Mouse (Mus musculus) olfactory bulb, adult 2 months (tissue): ENCODE data around the gene Mlkl. TPM values are rescaled to one million over a fixed set of nuclear protein-coding genes. Genes with fewer than 3 reads are reported as not detected.
A peak's percentile ranks its signal among the peaks of the same experiment; 100 is the strongest.

Experiments
- H3K27ac ChIP-seq: fragments of 200-500 bp; 2 replicates; pipeline ENCODE4 v1.5.1; 2012; ENCODE audit warnings: low read depth, low read length; ENCODE audit not compliant: insufficient read depth
- H3K4me1 ChIP-seq: fragments of 200-500 bp; 2 replicates; pipeline ENCODE4 v1.6.1; 2012; ENCODE audit warnings: low read length; ENCODE audit not compliant: control insufficient read depth, insufficient read depth
- H3K4me3 ChIP-seq: fragments of 200-500 bp; 2 replicates; pipeline ENCODE4 v1.5.1; 2012; ENCODE audit warnings: mild to moderate bottlenecking, low read depth, low read length, moderate library complexity; ENCODE audit not compliant: insufficient read depth
- CTCF ChIP-seq: fragments of 200-500 bp; IDR thresholded peaks from 2 replicates; pipeline ENCODE4 v1.5.1; 2012; ENCODE audit warnings: low read depth, mild to moderate bottlenecking, low read length, moderate library complexity; ENCODE audit not compliant: insufficient read depth
- POLR2A ChIP-seq: fragments of 200-500 bp; IDR thresholded peaks from 2 replicates; pipeline ENCODE4 v1.6.1; 2012; ENCODE audit warnings: mild to moderate bottlenecking, low read depth, low read length, moderate library complexity; ENCODE audit not compliant: insufficient read depth
- WGBS: fragments of 180-500 bp; shearing (Covaris S2); methylation state at CpG from one replicate; pipeline ENCODE4 v1.1.7; 2018; 5-methylcytosine and 5-hydroxymethylcytosine counted together
- polyA plus RNA-seq: library from polyadenylated mRNA; stranded (reverse); fragments of >200 nt; gene quantifications from 2 replicates; pipeline ENCODE4 v1.2.4, GENCODE M21; 2012; ENCODE audit warnings: low replicate concordance; ENCODE audit not compliant: missing spikeins, insufficient read depth, insufficient read length

The Mlkl gene
- polyA plus RNA-seq, result not detected in 2 replicates

- H3K27ac ChIP-seq, result no peak within 1 kb of the TSS
- TF ChIP-seq POLR2A (no peak), CTCF (no peak)
- WGBS, result 2% methylated on average over 29 of the region's 29 CpGs
- H3K4me1 ChIP-seq, result peaks cover 11% of the 10 kb centered on the region
- H3K4me3 ChIP-seq, result peak within 1 kb of the TSS; percentile 49
Observed at GRCm38 (mm10) chr8:111337890-111338347, at the start of gene Mlkl. TSS of gene Mlkl (minus strand) at chr8:111338177.

- TF ChIP-seq POLR2A, result no peak
- TF ChIP-seq CTCF, result no peak
- no peaks in the 10 kb centered on the region for H3K4me1 ChIP-seq
- H3K4me3 ChIP-seq, result no peak overlapping the region
- WGBS, result 58% methylated on average over 9 of the region's 9 CpGs
- H3K27ac ChIP-seq, result no peak overlapping the region
Observed at GRCm38 (mm10) chr8:111385915-111386314, 47.9 kb upstream of the Mlkl start.

DNA sequence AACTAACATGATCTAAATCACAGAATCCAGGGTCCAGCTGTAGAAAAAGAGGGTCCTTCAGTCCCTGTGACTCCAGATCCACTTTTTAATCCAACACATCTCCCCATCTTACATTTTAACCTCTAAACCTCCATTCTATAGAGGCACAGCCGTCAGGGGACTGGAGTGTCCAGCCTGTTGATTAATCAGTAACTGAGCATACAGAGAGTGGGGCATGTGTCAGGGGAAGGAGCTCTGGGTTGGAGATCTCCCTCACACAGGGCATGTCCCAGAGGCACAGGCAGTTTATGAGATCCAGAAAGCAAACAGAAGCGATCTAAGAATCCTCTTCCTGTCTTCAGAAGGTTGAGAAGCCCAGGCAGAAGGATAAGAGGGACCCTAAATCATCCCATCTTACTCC is 46.7 kb upstream of the Mlkl start:
- TF ChIP-seq POLR2A (no peak), CTCF (no peak)
- Histone ChIP-seq H3K27ac (no peak overlapping the region), H3K4me3 (no peak overlapping the region), H3K4me1 (no peaks in the 10 kb centered on the region)
- WGBS, result 69% methylated on average over 2 of the region's 2 CpGs

- TF ChIP-seq CTCF, result no peak
- TF ChIP-seq POLR2A, result no peak
- 71% methylated on average over 6 of the region's 6 CpGs for WGBS
- no peak overlapping the region for H3K4me3 ChIP-seq
- H3K4me1 ChIP-seq, result no peaks in the 10 kb centered on the region
- H3K27ac ChIP-seq, result no peak overlapping the region
Observed at GRCm38 (mm10) chr8:111375192-111375591, 37.2 kb upstream of the Mlkl start.

- TF ChIP-seq POLR2A, result no peak
- TF ChIP-seq CTCF, result no peak
- WGBS, result 88% methylated on average over 9 of the region's 9 CpGs
- Histone ChIP-seq H3K27ac (no peak overlapping the region), H3K4me1 (peaks cover 12% of the 10 kb centered on the region), H3K4me3 (no peak overlapping the region)
Observed at GRCm38 (mm10) chr8:111369711-111370110, 31.7 kb upstream of the Mlkl start.

- TF ChIP-seq CTCF, result no peak
- no peak for TF ChIP-seq POLR2A
- Histone ChIP-seq H3K27ac (no peak overlapping the region), H3K4me1 (peaks cover 15% of the 10 kb centered on the region), H3K4me3 (no peak overlapping the region)
- WGBS, result 71% methylated on average over 8 of the region's 8 CpGs
Observed at GRCm38 (mm10) chr8:111367350-111367749, 29.4 kb upstream of the Mlkl start.

- Histone ChIP-seq H3K4me3 (no peak overlapping the region; the same call in 1 of the 2 replicates), H3K27ac (no peak overlapping the region), H3K4me1 (peaks cover 15% of the 10 kb centered on the region)
- 35% methylated on average over 14 of the region's 14 CpGs for WGBS
- TF ChIP-seq POLR2A, result no peak
- no peak for TF ChIP-seq CTCF
Observed at GRCm38 (mm10) chr8:111366610-111367234, 28.7 kb upstream of the Mlkl start.

DNA sequence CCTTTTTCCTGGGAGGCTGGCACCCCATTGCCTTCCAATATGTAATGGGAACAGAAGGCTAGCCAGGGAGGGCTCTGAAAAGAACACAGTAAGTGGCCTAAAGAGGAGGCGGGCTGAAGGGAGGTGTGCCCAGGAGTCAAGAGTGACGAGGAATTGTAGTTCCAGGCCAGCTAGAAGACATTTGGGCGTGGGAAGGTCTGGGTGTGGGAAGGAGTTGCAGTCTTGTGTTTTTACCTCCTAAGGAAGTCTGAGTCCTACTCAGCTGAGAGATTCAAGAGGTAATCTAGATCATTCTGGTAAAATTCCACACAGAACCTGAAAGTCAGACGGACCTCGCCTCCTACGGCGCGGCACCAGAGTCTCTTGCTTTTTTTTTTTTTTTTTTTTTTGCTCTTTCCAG is 25.5 kb upstream of the Mlkl start:
- no peak overlapping the region for H3K4me3 ChIP-seq
- 69% methylated on average over 8 of the region's 8 CpGs for WGBS
- no peak overlapping the region for H3K27ac ChIP-seq
- peaks cover 15% of the 10 kb centered on the region for H3K4me1 ChIP-seq
- TF ChIP-seq POLR2A (no peak), CTCF (no peak)

DNA sequence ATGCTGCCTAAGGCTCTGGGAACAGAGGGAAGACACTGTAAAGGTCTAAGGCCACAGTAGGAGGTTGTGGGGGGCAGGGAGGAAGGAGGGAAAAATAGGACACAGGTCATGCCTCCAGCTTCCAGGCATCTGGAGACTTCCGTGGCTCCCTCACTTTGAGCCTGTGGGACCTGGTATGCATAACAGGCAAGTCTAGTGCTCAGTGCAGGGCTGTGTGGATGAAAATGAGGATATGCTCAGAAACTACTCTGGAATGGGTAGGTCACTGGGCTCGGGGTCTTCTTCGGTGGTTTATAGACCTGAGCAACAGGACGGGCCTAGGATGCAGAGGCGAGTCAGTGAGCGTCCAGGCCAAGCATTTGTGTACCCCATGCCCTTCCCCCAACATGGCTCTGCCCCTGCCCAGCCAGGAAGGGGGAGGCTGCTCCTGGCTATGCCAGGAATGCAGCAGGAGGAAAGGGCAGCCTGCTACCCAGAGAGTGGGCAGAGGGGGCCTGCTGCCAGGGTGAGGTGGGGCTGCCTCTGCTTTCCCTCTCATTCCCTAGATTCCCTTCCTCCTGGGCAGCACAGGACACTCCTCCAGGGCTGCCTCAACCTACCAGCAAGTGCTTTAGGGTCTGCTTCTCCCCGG is 22.7 kb upstream of the Mlkl start:
- 78% methylated on average over 7 of the region's 7 CpGs for WGBS
- peaks cover 3% of the 10 kb centered on the region for H3K4me1 ChIP-seq
- TF ChIP-seq CTCF (no peak), POLR2A (no peak)
- H3K4me3 ChIP-seq, result no peak overlapping the region
- H3K27ac ChIP-seq, result no peak overlapping the region
